Mouse (Mus musculus): ENCODE measurements around the gene Wfdc10. TPM values are rescaled to one million over a fixed set of nuclear protein-coding genes. Genes with fewer than 3 reads are reported as not detected.
"Not testable (repeated sequence)": the region's sequence is repeated elsewhere in the genome, so short reads cannot be mapped to it uniquely, and the experiment has no call there.

Gene Wfdc10
- polyA plus RNA-seq (2016; fragmentation: Nextera tagmentation; extraction: Ambion mirVana) = not detected in 2 replicates

DNA sequence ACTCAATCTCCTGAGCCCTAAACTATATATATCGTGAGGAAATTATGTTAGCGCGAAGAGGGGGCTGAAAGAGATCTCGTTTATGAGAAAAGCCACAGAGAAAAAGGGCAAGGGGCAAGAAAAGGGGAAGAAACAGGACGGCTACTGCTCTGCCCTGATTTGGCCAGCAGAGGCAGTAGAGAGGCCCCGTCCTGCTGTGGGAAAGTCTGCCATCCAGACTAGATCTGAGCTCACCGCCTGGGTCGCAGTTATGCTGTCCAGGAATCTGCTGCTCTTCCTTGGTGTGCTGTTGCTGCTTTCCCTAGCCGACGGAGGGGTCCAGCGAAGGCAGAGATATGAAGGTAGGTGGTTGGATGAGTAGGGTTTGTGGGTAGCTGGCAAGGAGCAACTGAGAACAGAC, at the start of gene Wfdc10:
Wfdc10 (plus strand) TSS at position 189 of the 400 bp plus-strand sequence.
- Histone ChIP-seq H3K9me3 (no peaks in the 10 kb centered on the region), H3K9ac (no peak within 1 kb of the TSS), H3K4me1 (no peaks in the 10 kb centered on the region), H3K4me2 (replicated peaks) (no peak within 1 kb of the TSS), H3K27ac (no peak within 1 kb of the TSS), H3K4me3 (no peak within 1 kb of the TSS), H3K36me3 (no peaks in the 10 kb centered on the region), H3K27me3 (no peaks in the 10 kb centered on the region)
- no peak for ATAC-seq (ENCODE audit: insufficient number of reproducible peaks, insufficient read depth, low FRiP score, low TSS enrichment)
- WGBS = 14% methylated on average over 11 of the region's 11 CpGs

DNA sequence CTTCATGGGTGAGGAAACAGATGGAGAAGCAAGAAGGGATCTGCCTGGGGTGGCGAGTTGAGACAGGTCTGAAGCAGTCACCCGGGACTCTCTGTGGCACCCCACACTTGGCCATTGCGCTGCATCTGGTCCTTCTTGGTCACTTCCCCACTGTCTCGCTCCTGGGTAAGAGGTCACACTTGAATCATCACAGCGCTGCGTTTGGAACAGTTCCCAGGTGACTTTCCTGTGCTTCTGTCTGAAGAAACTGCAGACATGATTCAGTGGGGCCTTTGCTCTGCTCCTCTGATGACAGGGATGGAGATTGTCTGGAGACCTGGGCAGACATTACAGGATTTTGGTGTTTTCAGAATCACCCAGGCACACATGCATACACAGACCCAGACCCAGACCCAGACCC, 47.1 kb upstream of the Wfdc10 start:
- no peak overlapping the region for H3K9ac ChIP-seq
- H3K4me3 ChIP-seq = no peak overlapping the region
- ATAC-seq (ENCODE audit: insufficient number of reproducible peaks, insufficient read depth, low FRiP score, low TSS enrichment) = no peak
- peaks cover 6% of the 10 kb centered on the region; the same call in 1 of the 2 replicates for H3K4me1 ChIP-seq
- no peaks in the 10 kb centered on the region for H3K36me3 ChIP-seq
- H3K27ac ChIP-seq = no peak overlapping the region
- no peak overlapping the region for H3K4me2 ChIP-seq (replicated peaks)
- 77% methylated on average over 6 of the region's 6 CpGs for WGBS
- H3K27me3 ChIP-seq = 0 out of 2 replicates have a peak, but pooled peaks cover 2% of the 10 kb centered on the region
- H3K9me3 ChIP-seq = no peaks in the 10 kb centered on the region

- WGBS = 61% methylated on average over 8 of the region's 8 CpGs
These were observed 42.4 kb upstream of the Wfdc10 start, which contains the start of the genes Wfdc6b and Wfdc8 for GRCm38 (mm10) chr2:164613471-164613870. Gene Wfdc6b, plus strand, starts transcription at chr2:164613522. Gene Wfdc8, minus strand, starts transcription at chr2:164613626.

DNA sequence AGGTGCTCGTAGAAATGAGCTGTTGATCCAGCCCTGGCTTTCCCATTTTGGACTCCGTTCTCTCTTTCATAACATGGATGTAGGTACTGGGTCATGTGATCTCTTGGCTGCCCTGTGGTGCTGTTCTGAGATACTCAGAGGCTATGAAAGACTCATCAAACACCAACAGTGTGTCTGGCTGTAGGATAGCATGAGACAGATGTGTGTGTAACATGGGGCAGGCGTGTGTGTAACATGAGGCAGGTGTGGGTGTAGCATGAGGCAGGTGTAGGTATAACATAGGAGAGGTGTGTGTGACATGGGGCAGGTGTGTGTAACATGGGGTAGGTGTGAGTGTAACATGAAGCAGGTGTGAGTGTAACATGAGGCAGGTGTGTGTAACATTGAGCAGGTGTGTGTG, 40.5 kb upstream of the Wfdc10 start:
- Histone ChIP-seq H3K27me3 (no peaks in the 10 kb centered on the region), H3K36me3 (no peaks in the 10 kb centered on the region), H3K9ac (no peak overlapping the region), H3K9me3 (no peaks in the 10 kb centered on the region), H3K4me1 (peaks cover 6% of the 10 kb centered on the region; the same call in 1 of the 2 replicates), H3K27ac (no peak overlapping the region), H3K4me2 (replicated peaks) (no peak overlapping the region), H3K4me3 (no peak overlapping the region)
- 91% methylated on average over 3 of the region's 3 CpGs for WGBS
- ATAC-seq (ENCODE audit: insufficient number of reproducible peaks, insufficient read depth, low FRiP score, low TSS enrichment) = no peak

More at GRCm38 (mm10) chr2:164613471-164613870, 42.4 kb upstream of the Wfdc10 start, which contains the start of the genes Wfdc6b and Wfdc8:
- not testable (repeated sequence) for H3K36me3 ChIP-seq; H3K4me1 ChIP-seq; H3K9me3 ChIP-seq; H3K4me2 ChIP-seq (replicated peaks); H3K4me3 ChIP-seq; H3K9ac ChIP-seq; H3K27ac ChIP-seq; H3K27me3 ChIP-seq; ATAC-seq (ENCODE audit: insufficient number of reproducible peaks, insufficient read depth, low FRiP score, low TSS enrichment)

GRCm38 (mm10) chr2:164619050-164619449, 36.8 kb upstream of the Wfdc10 start:
- Histone ChIP-seq H3K36me3 (no peaks in the 10 kb centered on the region), H3K4me1 (no peaks in the 10 kb centered on the region), H3K27me3 (no peaks in the 10 kb centered on the region), H3K9me3 (no peaks in the 10 kb centered on the region), H3K4me2 (replicated peaks) (no peak overlapping the region), H3K4me3 (no peak overlapping the region), H3K27ac (no peak overlapping the region), H3K9ac (no peak overlapping the region)
- 71% methylated on average over 5 of the region's 5 CpGs for WGBS
- no peak for ATAC-seq (ENCODE audit: insufficient number of reproducible peaks, insufficient read depth, low FRiP score, low TSS enrichment)

- Histone ChIP-seq H3K4me2 (replicated peaks) (no peak overlapping the region), H3K4me1 (no peaks in the 10 kb centered on the region), H3K4me3 (no peak overlapping the region), H3K9ac (no peak overlapping the region), H3K36me3 (no peaks in the 10 kb centered on the region), H3K27me3 (no peaks in the 10 kb centered on the region), H3K9me3 (no peaks in the 10 kb centered on the region), H3K27ac (no peak overlapping the region)
- no peak for ATAC-seq (ENCODE audit: insufficient number of reproducible peaks, insufficient read depth, low FRiP score, low TSS enrichment)
- 79% methylated on average over 4 of the region's 4 CpGs for WGBS
These were observed 34.1 kb upstream of the Wfdc10 start for GRCm38 (mm10) chr2:164621775-164622174.

- no peak overlapping the region for H3K4me3 ChIP-seq
- no peak overlapping the region for H3K27ac ChIP-seq
- no peaks in the 10 kb centered on the region for H3K27me3 ChIP-seq
- ATAC-seq (ENCODE audit: insufficient number of reproducible peaks, insufficient read depth, low FRiP score, low TSS enrichment) = no peak
- no peaks in the 10 kb centered on the region for H3K4me1 ChIP-seq
- no peaks in the 10 kb centered on the region for H3K36me3 ChIP-seq
- 79% methylated on average over 9 of the region's 9 CpGs for WGBS
- no peak overlapping the region for H3K9ac ChIP-seq
- H3K9me3 ChIP-seq = no peaks in the 10 kb centered on the region
- H3K4me2 ChIP-seq (replicated peaks) = no peak overlapping the region
These were observed 20.6 kb upstream of the Wfdc10 start for GRCm38 (mm10) chr2:164635266-164635665.

DNA sequence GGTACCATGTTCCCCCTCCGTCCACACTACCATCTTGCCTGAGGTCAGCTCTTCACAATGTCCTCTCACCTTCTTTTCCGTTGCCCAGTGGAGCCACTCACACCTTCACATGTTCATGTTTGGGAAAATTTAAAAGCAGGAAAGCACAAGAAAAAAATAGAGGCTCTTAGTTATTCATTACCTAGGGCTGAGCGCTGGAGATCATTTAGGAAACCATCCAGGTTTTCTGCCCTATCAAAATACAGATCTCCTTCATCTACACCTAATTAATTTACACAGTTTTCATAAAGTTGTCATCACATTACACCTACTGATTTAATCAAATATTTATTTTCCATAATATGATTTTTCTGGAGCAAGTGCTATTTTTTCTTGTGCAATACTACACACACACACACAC, 17.1 kb upstream of the Wfdc10 start, which contains the start of gene Wfdc16:
Wfdc16 (minus strand) TSS at position 101 of the 400 bp plus-strand sequence.
- no peak for ATAC-seq (ENCODE audit: insufficient number of reproducible peaks, insufficient read depth, low FRiP score, low TSS enrichment)
- Histone ChIP-seq H3K9ac (no peak within 1 kb of the TSS), H3K4me3 (no peak within 1 kb of the TSS), H3K27ac (no peak within 1 kb of the TSS), H3K4me2 (replicated peaks) (no peak within 1 kb of the TSS), H3K27me3 (no peaks in the 10 kb centered on the region), H3K9me3 (no peaks in the 10 kb centered on the region), H3K36me3 (no peaks in the 10 kb centered on the region), H3K4me1 (no peaks in the 10 kb centered on the region)
- WGBS = 88% methylated on average over 3 of the region's 3 CpGs

DNA sequence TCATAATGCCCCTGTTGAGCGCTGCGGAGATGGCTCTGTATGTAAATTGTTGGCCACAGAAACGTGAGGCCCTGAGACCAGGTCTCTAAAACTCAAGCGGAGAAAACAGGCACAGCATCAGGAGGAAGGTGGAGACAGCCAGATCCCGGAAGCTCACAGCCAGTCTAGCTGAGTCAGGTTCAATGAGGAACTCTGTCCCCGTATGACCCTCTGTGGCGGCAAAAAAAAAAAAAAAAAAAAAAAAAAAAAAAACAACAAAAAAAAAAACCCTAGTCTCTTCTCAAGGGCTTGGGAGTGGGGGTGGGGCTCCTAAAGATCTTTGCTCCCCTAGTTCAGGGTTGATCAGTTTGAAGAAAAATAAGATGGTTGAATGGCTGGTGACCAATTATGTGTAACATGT, 14.7 kb upstream of the Wfdc10 start:
- Histone ChIP-seq H3K9me3 (no peaks in the 10 kb centered on the region), H3K27ac (no peak overlapping the region), H3K4me2 (replicated peaks) (no peak overlapping the region), H3K36me3 (no peaks in the 10 kb centered on the region), H3K27me3 (no peaks in the 10 kb centered on the region), H3K4me3 (no peak overlapping the region), H3K4me1 (no peaks in the 10 kb centered on the region), H3K9ac (no peak overlapping the region)
- 69% methylated on average over 7 of the region's 7 CpGs for WGBS
- no peak for ATAC-seq (ENCODE audit: insufficient number of reproducible peaks, insufficient read depth, low FRiP score, low TSS enrichment)

- Histone ChIP-seq H3K36me3 (no peaks in the 10 kb centered on the region), H3K9ac (no peak overlapping the region), H3K27ac (no peak overlapping the region), H3K4me2 (replicated peaks) (no peak overlapping the region), H3K4me3 (no peak overlapping the region), H3K27me3 (no peaks in the 10 kb centered on the region), H3K9me3 (no peaks in the 10 kb centered on the region), H3K4me1 (no peaks in the 10 kb centered on the region)
- WGBS = 77% methylated on average over 13 of the region's 13 CpGs
- no peak for ATAC-seq (ENCODE audit: insufficient number of reproducible peaks, insufficient read depth, low FRiP score, low TSS enrichment)
These were observed 13.8 kb upstream of the Wfdc10 start for GRCm38 (mm10) chr2:164641881-164642673.

GRCm38 (mm10) chr2:164656483-164656882, 637 bp downstream of the Wfdc10 start, which contains the start of gene Wfdc9:
Gene Wfdc9, minus strand, starts transcription at chr2:164656583.
- H3K9ac ChIP-seq = no peak within 1 kb of the TSS
- H3K27me3 ChIP-seq = no peaks in the 10 kb centered on the region
- 81% methylated on average over 9 of the region's 9 CpGs for WGBS
- no peaks in the 10 kb centered on the region for H3K9me3 ChIP-seq
- H3K4me1 ChIP-seq = no peaks in the 10 kb centered on the region
- no peak within 1 kb of the TSS for H3K4me2 ChIP-seq (replicated peaks)
- H3K27ac ChIP-seq = no peak within 1 kb of the TSS
- H3K36me3 ChIP-seq = no peaks in the 10 kb centered on the region
- ATAC-seq (ENCODE audit: insufficient number of reproducible peaks, insufficient read depth, low FRiP score, low TSS enrichment) = no peak
- H3K4me3 ChIP-seq = no peak within 1 kb of the TSS

DNA sequence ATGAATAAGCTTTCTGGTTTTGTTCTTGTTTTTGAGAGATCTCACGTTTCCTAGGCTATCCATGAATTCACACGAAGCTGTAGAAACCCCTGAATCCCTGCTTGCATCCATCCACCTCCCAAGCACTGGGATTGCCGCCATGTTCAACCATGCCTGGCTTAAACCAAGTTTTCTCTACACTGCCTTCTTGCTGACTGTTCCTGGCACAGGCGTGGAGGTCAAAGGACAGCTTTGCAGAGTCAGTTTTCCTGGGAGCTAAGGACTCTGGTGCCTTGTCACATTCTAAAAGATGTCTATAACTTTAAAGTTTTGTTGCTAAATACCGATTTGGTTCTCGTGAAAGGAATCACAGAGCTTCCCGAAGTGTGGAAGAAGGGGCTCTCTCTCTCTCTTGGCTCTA, 9.0 kb downstream of the Wfdc10 start:
- WGBS = 82% methylated on average over 7 of the region's 7 CpGs
- no peak overlapping the region for H3K27ac ChIP-seq
- no peaks in the 10 kb centered on the region for H3K27me3 ChIP-seq
- no peak overlapping the region for H3K9ac ChIP-seq
- H3K4me3 ChIP-seq = no peak overlapping the region
- no peak overlapping the region for H3K4me2 ChIP-seq (replicated peaks)
- no peaks in the 10 kb centered on the region for H3K4me1 ChIP-seq
- H3K36me3 ChIP-seq = no peaks in the 10 kb centered on the region
- no peaks in the 10 kb centered on the region for H3K9me3 ChIP-seq
- no peak for ATAC-seq (ENCODE audit: insufficient number of reproducible peaks, insufficient read depth, low FRiP score, low TSS enrichment)

Data from embryonic facial prominence, embryonic 12.5 days (tissue).